Mouse (Mus musculus) T-helper 17 cell (primary cell): Measurements from ENCODE around the gene C130026I21Rik.

Experiments used
- in situ Hi-C, 2 experiments: fragments of 300-600 bp; cut with MboI, MseI; formaldehyde crosslinking; loops; 1 replicate in 1 of 2; 2 replicates in 1 of 2; pipeline ENCODE4 v1.15.1; 2025; ENCODE audit warnings: high pct_unique_total_duplicates in 2 of 2

Gene C130026I21Rik

DNA sequence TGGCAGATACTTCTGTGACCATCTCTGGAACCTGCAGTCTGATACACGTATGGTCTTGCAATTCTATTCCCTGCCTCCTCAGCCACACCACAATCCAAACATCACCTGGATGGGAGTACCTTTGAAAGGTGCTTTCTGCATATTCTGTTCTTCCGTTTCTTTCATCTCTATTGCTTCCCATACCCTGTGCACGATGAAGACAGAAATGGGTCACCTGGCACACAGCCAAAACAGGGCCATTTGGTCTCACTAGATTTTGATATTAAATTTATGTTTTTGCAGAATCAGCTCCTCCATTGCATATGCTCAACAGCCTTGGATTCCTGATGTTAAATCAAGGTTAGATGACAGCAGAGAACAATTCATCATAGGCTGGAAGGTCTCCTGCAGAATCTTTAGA lies 318.8 kb downstream of the C130026I21Rik start:
- in situ Hi-C loops = loop anchor here (5.0 to 10.0 kb wide), 2 partner anchors 361 to 593 kb away; no protein-coding TSS in a partner anchor

DNA sequence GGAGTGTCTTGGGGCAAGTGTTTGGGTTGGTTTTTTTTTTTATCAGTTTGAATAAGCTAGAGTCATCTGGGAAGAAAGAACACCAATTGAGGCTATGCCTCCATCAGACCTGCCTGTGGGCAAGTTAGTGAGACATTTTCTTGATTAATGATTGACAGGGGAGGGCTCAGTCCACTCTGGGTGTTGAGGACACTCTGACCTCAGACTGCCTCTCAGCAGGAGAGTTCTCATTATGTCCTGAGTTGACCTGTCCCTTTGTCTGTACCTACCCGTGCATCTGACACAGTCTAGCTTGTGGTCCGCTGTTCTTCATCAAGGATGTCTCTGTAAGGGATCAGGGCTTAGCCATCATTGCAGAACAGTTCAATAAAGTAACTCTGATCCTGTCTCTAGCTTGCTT lies 323.0 kb downstream of the C130026I21Rik start:
- in situ Hi-C loops = loop anchor here in 1 of 2 experiments (10.0 kb wide), 1 partner anchor 993 kb away; no protein-coding TSS in a partner anchor

GRCm38 (mm10) chr1:84945950-84946349 lies 324.4 kb downstream of the C130026I21Rik start:
- in situ Hi-C loops = loop anchor here in 1 of 2 experiments (10.0 kb wide), 1 partner anchor 991 kb away; no protein-coding TSS in a partner anchor

DNA sequence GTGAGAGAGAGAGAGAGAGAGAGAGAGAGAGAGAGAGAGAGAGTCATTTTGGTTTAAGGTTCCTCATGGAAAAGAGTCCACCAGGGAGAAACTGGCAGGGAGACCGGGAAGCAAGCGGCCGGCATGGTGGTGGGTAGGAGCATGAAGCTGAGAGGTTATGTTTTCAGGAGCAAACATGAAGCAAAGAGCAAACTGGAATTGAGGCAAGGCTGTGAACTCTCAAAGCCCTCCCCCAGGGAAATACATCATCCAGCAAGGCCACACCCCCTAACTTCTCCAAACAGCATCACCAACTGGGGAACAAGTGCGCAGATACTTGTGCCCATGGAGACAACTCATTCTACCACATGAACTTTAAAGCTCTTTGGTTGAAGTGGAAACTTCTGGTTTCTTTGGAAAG lies 326.8 kb downstream of the C130026I21Rik start:
- in situ Hi-C loops = loop anchor here in 1 of 2 experiments (10.0 kb wide), 1 partner anchor 989 kb away; no protein-coding TSS in a partner anchor
